Mouse (Mus musculus): ENCODE data around the gene Utp15. TPM values are rescaled to one million over a fixed set of nuclear protein-coding genes. Genes with fewer than 3 reads are reported as not detected.

Gene Utp15
- polyA plus RNA-seq, 1 experiment from 2014 or later: 46.1 TPM

DNA sequence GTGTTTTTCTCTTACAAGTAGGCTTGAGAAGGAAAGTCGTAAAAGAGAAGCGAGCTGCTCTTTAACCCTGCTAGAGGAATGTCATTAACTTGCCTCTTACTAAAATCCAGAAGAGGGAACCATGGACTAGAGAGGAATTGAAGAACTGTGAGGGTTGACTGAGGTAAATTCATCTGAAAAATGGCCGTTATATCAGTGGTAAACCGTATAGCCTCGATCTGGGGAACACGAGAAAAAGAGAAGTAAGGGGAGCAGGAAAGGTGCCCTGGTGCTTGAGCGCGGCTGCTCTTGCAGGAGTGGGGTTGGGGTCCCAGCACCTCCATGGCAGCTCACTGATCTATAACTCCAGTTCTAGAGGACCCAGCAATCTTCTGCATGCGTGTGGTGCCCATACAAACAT is 11.2 kb upstream of the Utp15 start:
- WGBS: 88% methylated on average over 9 of the region's 9 CpGs
- ATAC-seq (replicated peaks; ENCODE audit: low FRiP score): no peak

DNA sequence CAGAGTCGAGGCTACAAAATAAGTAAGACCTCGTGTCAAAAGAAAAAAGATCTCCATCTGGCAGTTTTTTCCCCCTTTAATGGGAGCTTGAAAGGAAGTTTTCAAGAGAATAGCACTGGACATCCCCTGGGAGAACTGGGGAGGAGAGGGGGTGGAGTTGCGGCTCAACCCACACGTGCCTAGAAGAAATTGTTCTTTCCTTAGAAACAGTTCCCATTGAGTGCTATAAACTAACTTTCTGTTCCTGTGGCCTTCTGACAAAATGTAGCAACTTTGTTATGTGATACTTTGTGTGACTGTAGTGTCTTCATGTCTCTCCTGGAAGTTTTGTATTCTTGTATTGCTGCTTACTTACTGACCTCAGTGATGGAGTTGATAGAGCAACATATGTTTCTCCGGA is 1.3 kb upstream of the Utp15 start:
- Histone ChIP-seq H3K4me2 (peak overlapping the region; percentile 93), H3K9me3 (ENCODE audit: control insufficient read depth, low read length) (no peaks in the 10 kb centered on the region), H3K27ac (ENCODE audit: low read depth, low read length) (no peak overlapping the region), H3K4me1 (replicated peaks; ENCODE audit: control insufficient read depth, insufficient read depth, low read length) (peaks cover 15% of the 10 kb centered on the region), H3K27me3 (replicated peaks; ENCODE audit: control insufficient read depth, insufficient read depth, low read length) (no peaks in the 10 kb centered on the region), H3K9ac (ENCODE audit: low read depth, low read length) (peak overlapping the region; percentile 81), H3K4me3 (ENCODE audit: low read depth, low read length) (peak overlapping the region; percentile 72), H3K36me3 (ENCODE audit: control insufficient read depth, insufficient read depth, low read length) (peaks cover 9% of the 10 kb centered on the region; the same call in 1 of the 2 replicates)
- no peak for ATAC-seq (replicated peaks; ENCODE audit: low FRiP score)
- no peak for DNase-seq (ENCODE audit: low spot score)
- WGBS: 27% methylated on average over 5 of the region's 5 CpGs

More for the DNA sequence above, 11.2 kb upstream of the Utp15 start:
- H3K27ac ChIP-seq (ENCODE audit: low read depth, low read length): no peak overlapping the region
- peaks cover 12% of the 10 kb centered on the region for H3K4me1 ChIP-seq (replicated peaks; ENCODE audit: control insufficient read depth, insufficient read depth, low read length)
- no peak overlapping the region for H3K4me2 ChIP-seq
- H3K4me3 ChIP-seq (ENCODE audit: low read depth, low read length): no peak overlapping the region
- no peak for DNase-seq (ENCODE audit: low spot score)
- H3K9me3 ChIP-seq (ENCODE audit: control insufficient read depth, low read length): no peaks in the 10 kb centered on the region
- H3K36me3 ChIP-seq (ENCODE audit: control insufficient read depth, insufficient read depth, low read length): peaks cover 12% of the 10 kb centered on the region
- no peak overlapping the region for H3K9ac ChIP-seq (ENCODE audit: low read depth, low read length)
- H3K27me3 ChIP-seq (replicated peaks; ENCODE audit: control insufficient read depth, insufficient read depth, low read length): no peaks in the 10 kb centered on the region

DNA sequence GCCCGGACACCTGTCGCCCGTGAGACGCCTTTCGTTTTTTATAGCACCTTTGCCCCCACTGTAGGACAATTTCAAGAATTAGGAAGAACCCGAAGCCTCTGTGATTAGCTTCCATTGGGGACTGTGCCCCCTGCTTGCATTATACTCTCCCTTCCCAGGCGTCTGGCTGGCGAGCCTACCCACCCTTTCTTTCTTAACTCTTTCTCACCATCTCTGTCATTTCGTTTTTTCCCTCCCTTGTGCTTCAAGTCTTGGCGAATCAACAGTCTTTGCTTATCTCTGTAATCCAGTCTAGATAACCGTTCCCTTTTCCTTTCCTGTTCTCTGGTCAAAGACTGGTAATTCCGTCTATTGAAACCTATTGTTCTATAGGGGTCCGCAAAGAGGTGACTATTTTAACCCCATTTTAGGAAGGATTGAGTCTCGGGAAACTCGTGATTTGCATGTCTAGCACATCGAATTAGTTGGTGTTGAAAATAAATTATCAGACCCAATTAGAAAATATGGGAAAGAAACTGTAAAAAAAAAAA is 682 bp upstream of the Utp15 start:
- Histone ChIP-seq H3K4me1 (replicated peaks; ENCODE audit: control insufficient read depth, insufficient read depth, low read length) (peaks cover 15% of the 10 kb centered on the region), H3K4me2 (peak overlapping the region; percentile 93), H3K9me3 (ENCODE audit: control insufficient read depth, low read length) (no peaks in the 10 kb centered on the region), H3K9ac (ENCODE audit: low read depth, low read length) (peak overlapping the region; percentile 81), H3K36me3 (ENCODE audit: control insufficient read depth, insufficient read depth, low read length) (peaks cover 9% of the 10 kb centered on the region; the same call in 1 of the 2 replicates), H3K27ac (ENCODE audit: low read depth, low read length) (peak overlapping the region; percentile 83), H3K27me3 (replicated peaks; ENCODE audit: control insufficient read depth, insufficient read depth, low read length) (no peaks in the 10 kb centered on the region), H3K4me3 (ENCODE audit: low read depth, low read length) (peak overlapping the region; percentile 72)
- 1% methylated on average over 16 of the region's 16 CpGs for WGBS
- ATAC-seq (replicated peaks; ENCODE audit: low FRiP score) (peak; percentile 33), DNase-seq (ENCODE audit: low spot score) (no peak)

DNA sequence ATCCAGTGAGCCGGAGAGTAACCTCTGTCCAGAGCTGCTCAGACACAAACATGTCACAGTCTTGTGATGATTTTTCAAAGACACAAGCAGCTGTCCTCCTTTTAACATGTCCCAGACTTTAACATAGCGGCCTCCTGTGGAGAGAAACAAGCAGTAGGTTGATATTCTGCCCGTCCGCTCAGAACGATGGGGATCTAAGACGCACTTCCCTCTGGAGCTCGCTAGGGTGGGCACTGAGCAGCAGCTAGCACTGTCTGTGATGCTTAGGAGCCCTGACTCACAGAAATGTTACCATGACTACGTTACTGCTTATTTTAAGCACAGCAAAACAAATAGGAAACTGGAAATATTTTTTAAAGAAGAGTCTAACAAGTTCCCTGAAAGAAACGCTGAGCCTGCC is 7.9 kb downstream of the Utp15 start:
- Histone ChIP-seq H3K9me3 (ENCODE audit: control insufficient read depth, low read length) (no peaks in the 10 kb centered on the region), H3K4me3 (ENCODE audit: low read depth, low read length) (no peak overlapping the region), H3K36me3 (ENCODE audit: control insufficient read depth, insufficient read depth, low read length) (peaks cover 30% of the 10 kb centered on the region), H3K27me3 (replicated peaks; ENCODE audit: control insufficient read depth, insufficient read depth, low read length) (no peaks in the 10 kb centered on the region), H3K9ac (ENCODE audit: low read depth, low read length) (no peak overlapping the region), H3K4me1 (replicated peaks; ENCODE audit: control insufficient read depth, insufficient read depth, low read length) (no peaks in the 10 kb centered on the region), H3K27ac (ENCODE audit: low read depth, low read length) (no peak overlapping the region), H3K4me2 (no peak overlapping the region)
- no peak for DNase-seq (ENCODE audit: low spot score)
- no peak for ATAC-seq (replicated peaks; ENCODE audit: low FRiP score)
- 75% methylated on average over 9 of the region's 9 CpGs for WGBS

DNA sequence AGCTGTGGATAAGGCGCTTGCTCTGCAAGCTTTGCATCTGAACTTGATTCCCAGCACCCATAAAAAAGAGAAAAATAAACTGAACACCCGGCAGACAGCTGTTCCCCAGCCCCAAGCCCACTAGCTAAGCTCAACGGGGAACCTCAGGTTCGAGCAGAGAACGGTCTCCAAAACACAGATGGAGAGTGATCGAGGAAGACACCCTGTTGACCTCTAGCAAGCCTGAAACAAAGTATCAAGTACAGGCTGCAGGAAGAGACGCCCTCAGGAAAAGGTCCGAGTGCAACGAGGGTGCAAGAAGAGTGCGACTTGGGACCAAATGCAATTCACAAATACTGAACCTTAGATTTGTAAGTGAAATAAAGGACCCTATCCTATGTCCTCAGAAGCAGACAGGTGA is 13.2 kb downstream of the Utp15 start:
- no peak overlapping the region for H3K4me3 ChIP-seq (ENCODE audit: low read depth, low read length)
- ATAC-seq (replicated peaks; ENCODE audit: low FRiP score): no peak
- no peak overlapping the region for H3K4me2 ChIP-seq
- H3K9me3 ChIP-seq (ENCODE audit: control insufficient read depth, low read length): no peaks in the 10 kb centered on the region
- 92% methylated on average over 10 of the region's 10 CpGs for WGBS
- H3K9ac ChIP-seq (ENCODE audit: low read depth, low read length): no peak overlapping the region
- peaks cover 18% of the 10 kb centered on the region for H3K36me3 ChIP-seq (ENCODE audit: control insufficient read depth, insufficient read depth, low read length)
- no peak for DNase-seq (ENCODE audit: low spot score)
- H3K27ac ChIP-seq (ENCODE audit: low read depth, low read length): no peak overlapping the region
- H3K27me3 ChIP-seq (replicated peaks; ENCODE audit: control insufficient read depth, insufficient read depth, low read length): no peaks in the 10 kb centered on the region
- no peaks in the 10 kb centered on the region for H3K4me1 ChIP-seq (replicated peaks; ENCODE audit: control insufficient read depth, insufficient read depth, low read length)

DNA sequence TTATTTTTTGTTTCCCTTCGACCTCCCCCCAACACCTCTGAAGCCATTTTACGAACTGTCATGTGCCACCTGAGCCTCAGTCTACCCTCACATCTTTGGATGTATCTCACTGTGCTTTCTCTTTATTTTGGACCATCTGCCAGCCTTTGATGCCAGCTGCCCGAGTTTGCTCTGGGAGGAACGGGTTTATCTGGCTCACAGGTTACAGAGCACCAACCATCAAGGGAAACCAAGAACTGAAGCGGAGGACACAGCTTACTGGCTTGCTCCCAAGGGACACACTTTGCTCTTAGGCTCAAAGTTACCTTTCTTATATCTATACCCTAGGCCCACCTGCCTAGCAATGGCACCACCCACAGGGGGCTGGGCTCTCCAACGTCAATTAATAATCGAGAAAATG is 17.5 kb downstream of the Utp15 start:
- H3K4me1 ChIP-seq (replicated peaks; ENCODE audit: control insufficient read depth, insufficient read depth, low read length): no peaks in the 10 kb centered on the region
- H3K4me3 ChIP-seq (ENCODE audit: low read depth, low read length): no peak overlapping the region
- 72% methylated on average over 7 of the region's 7 CpGs for WGBS
- no peaks in the 10 kb centered on the region for H3K27me3 ChIP-seq (replicated peaks; ENCODE audit: control insufficient read depth, insufficient read depth, low read length)
- H3K9ac ChIP-seq (ENCODE audit: low read depth, low read length): no peak overlapping the region
- H3K27ac ChIP-seq (ENCODE audit: low read depth, low read length): no peak overlapping the region
- H3K9me3 ChIP-seq (ENCODE audit: control insufficient read depth, low read length): no peaks in the 10 kb centered on the region
- H3K4me2 ChIP-seq: no peak overlapping the region
- ATAC-seq (replicated peaks; ENCODE audit: low FRiP score): no peak
- H3K36me3 ChIP-seq (ENCODE audit: control insufficient read depth, insufficient read depth, low read length): peaks cover 7% of the 10 kb centered on the region
- no peak for DNase-seq (ENCODE audit: low spot score)

DNA sequence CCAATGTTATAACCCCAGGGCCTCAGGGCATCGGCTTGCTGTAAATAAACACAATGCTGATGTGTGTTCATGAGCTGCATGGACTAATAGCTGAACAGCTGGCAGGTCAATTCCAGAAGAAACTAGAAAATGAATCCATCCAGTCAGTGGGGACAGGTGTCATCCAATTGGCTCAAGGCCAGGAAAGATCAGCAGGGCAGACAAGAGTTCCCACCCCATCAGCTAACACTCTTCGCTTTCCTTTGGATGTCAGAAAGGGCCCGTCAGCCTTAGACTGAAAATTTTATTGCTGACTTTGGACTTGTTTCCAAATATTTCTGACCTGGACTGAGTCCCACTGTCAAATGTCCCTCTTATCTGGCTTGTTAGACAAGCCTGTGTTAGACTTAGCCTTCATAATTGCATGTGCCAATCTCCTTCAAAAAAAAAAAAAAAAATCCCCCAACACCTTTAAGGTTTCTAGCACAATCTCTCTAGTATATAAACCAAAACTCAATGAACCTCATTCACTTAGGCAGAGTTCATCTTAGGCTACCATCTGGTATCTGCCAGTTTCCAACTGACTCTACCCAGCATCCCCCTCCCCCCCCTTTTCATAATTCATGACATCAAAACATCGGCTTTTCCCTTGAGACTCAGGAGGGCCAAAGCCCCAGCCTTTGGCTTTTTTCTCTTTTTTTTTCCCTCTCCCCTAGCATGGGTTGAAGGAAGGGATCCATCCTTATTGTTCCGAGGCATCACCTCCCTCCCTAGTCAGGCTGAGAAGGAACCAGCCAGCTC is 18.1 kb downstream of the Utp15 start:
- no peak overlapping the region for H3K4me2 ChIP-seq
- ATAC-seq (replicated peaks; ENCODE audit: low FRiP score): no peak
- no peaks in the 10 kb centered on the region for H3K9me3 ChIP-seq (ENCODE audit: control insufficient read depth, low read length)
- H3K27me3 ChIP-seq (replicated peaks; ENCODE audit: control insufficient read depth, insufficient read depth, low read length): no peaks in the 10 kb centered on the region
- peaks cover 2% of the 10 kb centered on the region; the same call in 1 of the 2 replicates for H3K36me3 ChIP-seq (ENCODE audit: control insufficient read depth, insufficient read depth, low read length)
- no peaks in the 10 kb centered on the region for H3K4me1 ChIP-seq (replicated peaks; ENCODE audit: control insufficient read depth, insufficient read depth, low read length)
- DNase-seq (ENCODE audit: low spot score): no peak
- no peak overlapping the region for H3K4me3 ChIP-seq (ENCODE audit: low read depth, low read length)
- H3K9ac ChIP-seq (ENCODE audit: low read depth, low read length): no peak overlapping the region
- WGBS: 73% methylated on average over 5 of the region's 5 CpGs
- no peak overlapping the region for H3K27ac ChIP-seq (ENCODE audit: low read depth, low read length)

DNA sequence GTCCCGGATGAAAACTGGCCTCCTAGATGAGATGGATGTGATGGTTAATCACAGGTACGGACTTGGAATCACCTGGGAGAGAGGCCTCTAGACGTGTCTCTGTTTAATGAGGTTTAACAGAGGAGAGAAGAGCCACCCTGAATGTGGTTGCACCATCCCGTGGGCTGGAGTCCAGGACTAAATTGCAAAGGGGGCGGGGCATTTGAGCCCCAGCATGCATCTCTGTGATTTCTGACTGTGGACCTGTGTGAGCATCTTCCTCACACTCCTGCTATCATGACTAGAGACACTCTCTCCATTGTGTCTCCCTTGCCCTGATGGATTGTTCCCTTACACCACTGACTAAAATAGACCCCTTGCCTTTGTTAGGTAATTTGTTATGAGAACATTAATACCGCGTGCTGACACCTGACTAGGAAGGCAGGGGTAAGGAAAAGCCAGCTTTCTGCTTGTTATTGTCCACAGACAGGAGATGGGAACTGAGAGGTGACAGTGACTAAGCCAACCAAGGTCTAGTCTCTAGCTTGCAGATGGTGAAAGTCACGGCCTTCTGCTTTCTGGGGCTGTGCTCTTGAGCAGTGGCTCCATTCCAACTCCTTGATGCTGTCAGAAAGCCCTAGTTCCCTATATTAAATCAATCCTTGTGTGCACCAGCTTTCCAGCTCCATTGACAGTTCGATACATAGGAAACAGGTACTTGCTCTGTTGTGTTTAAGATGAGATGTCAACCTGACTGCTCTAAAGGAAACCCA is 21.1 kb downstream of the Utp15 start:
- Histone ChIP-seq H3K4me2 (no peak overlapping the region), H3K36me3 (ENCODE audit: control insufficient read depth, insufficient read depth, low read length) (no peaks in the 10 kb centered on the region), H3K9ac (ENCODE audit: low read depth, low read length) (no peak overlapping the region), H3K27me3 (replicated peaks; ENCODE audit: control insufficient read depth, insufficient read depth, low read length) (no peaks in the 10 kb centered on the region), H3K27ac (ENCODE audit: low read depth, low read length) (no peak overlapping the region), H3K4me3 (ENCODE audit: low read depth, low read length) (no peak overlapping the region), H3K4me1 (replicated peaks; ENCODE audit: control insufficient read depth, insufficient read depth, low read length) (no peaks in the 10 kb centered on the region), H3K9me3 (ENCODE audit: control insufficient read depth, low read length) (no peaks in the 10 kb centered on the region)
- DNase-seq (ENCODE audit: low spot score) (no peak), ATAC-seq (replicated peaks; ENCODE audit: low FRiP score) (no peak)
- WGBS: 67% methylated on average over 9 of the region's 9 CpGs

All from liver, embryonic 11.5 days (tissue).